In the genomic region with DNA sequence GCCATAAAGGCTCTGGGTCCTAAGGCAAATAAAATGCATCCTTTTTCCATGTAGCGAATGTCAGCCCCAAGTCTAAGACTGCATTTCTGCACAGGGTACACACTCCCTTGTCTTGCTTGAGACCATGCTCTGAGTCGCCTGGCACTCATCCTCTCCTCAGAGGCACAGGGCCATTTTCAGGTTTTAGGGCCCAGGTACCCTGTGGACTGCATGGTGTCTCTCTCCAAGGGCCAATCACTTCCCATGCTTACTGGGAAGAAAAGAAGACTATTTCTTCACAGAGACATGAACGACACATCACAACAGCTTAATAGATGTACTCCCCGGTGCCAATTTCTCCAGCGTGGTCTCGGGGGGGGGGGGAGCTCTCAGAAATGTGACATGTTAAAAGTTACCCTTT, we compare ENCODE assay signal across 19 mouse cellular contexts.
A peak's percentile ranks its signal among the peaks of the same experiment; 100 is the strongest.
DNase-seq lines count a peak whose midpoint lies in the region; ATAC-seq lines count a peak whose summit lies in the region.
"Had no signal": no experiment of that assay in that cellular context is flagged by ENCODE, and none has a peak within 500 bp of the region (broad histone marks: within the 10 kb centered on the region; RNA-seq: fewer than 3 reads in every experiment).

No protein-coding gene starts in this region.

- intact Hi-C loops in heart, postnatal 14 days (cut with DNase I): no loop called here

- no peak overlapping the region for H3K27ac ChIP-seq in heart, embryonic 10.5 days
- no peak overlapping the region for H3K27ac ChIP-seq in heart, embryonic 11.5 days (ENCODE audit: low read depth, low read length)

- no peak for ATAC-seq in heart, embryonic 11.5 days (replicated peaks; ENCODE audit: insufficient number of reproducible peaks, low FRiP score, low TSS enrichment)
- ATAC-seq: activated CD4-positive, CD25-positive, alpha-beta regulatory T cell, adult 4 months; CD4-positive, CD25-positive, alpha-beta regulatory T cell, adult 4 months; Patski had no signal

- H3K9ac ChIP-seq in heart, embryonic 11.5 days (ENCODE audit: low read depth, low read length): no peak overlapping the region

- H3K9me3 ChIP-seq in heart, embryonic 10.5 days: peaks cover 4% of the 10 kb centered on the region; the same call in 1 of the 2 replicates
- no peaks in the 10 kb centered on the region for H3K9me3 ChIP-seq in heart, embryonic 11.5 days (replicated peaks; ENCODE audit: control insufficient read depth, low read length)

- no peaks in the 10 kb centered on the region for H3K27me3 ChIP-seq in heart, embryonic 10.5 days (ENCODE audit: insufficient read depth, poor library complexity, severe bottlenecking)
- H3K27me3 ChIP-seq in heart, embryonic 11.5 days (ENCODE audit: control insufficient read depth, insufficient read depth, low read length): no peaks in the 10 kb centered on the region
- H3K27me3 ChIP-seq: CH12.LX, Patski had no signal

- H3K4me3 ChIP-seq in heart, embryonic 10.5 days: no peak overlapping the region
- no peak overlapping the region for H3K4me3 ChIP-seq in heart, embryonic 11.5 days (ENCODE audit: low read depth, low read length)

- H3K4me2 ChIP-seq in heart, embryonic 11.5 days: no peak overlapping the region

- WGBS in heart, embryonic 10.5 days: 79% methylated on average over 6 of the region's 6 CpGs
- 77% methylated on average over 6 of the region's 6 CpGs for WGBS in heart, embryonic 11.5 days (ENCODE audit: insufficient replicate concordance)

- DNase-seq in heart, adult 11 months: peak; percentile 85
- DNase-seq in heart, postnatal 14 days: no peak
- DNase-seq in heart, embryonic 10.5 days (ENCODE audit: low spot score): peak; percentile 53
- DNase-seq: adrenal gland, adult 2 months; adrenal gland, adult 8-10 months; adrenal gland, postnatal 10 days; adrenal gland, postnatal 14 days; adrenal gland, postnatal 25 days; adrenal gland, postnatal 36 days; B cell, adult 2 months; cerebellum, adult 11 months; cerebellum, adult 11-12 months; cerebellum, adult 18-20 months had no signal

- no peaks in the 10 kb centered on the region for H3K4me1 ChIP-seq in heart, embryonic 10.5 days
- no peaks in the 10 kb centered on the region for H3K4me1 ChIP-seq in heart, embryonic 11.5 days (ENCODE audit: control insufficient read depth, insufficient read depth, low read length)

- H3K36me3 ChIP-seq in heart, embryonic 10.5 days: no peaks in the 10 kb centered on the region
- H3K36me3 ChIP-seq in heart, embryonic 11.5 days (ENCODE audit: control insufficient read depth, insufficient read depth, low read length): no peaks in the 10 kb centered on the region
- H3K36me3 ChIP-seq: G1E had no signal

Comparison
In these comparisons a context has a peak if more than half of its experiments do, and no peak if none do; other contexts are left out.
1. DNase-seq: peak in heart, adult 11 months (single experiment) and heart, embryonic 10.5 days (single experiment); none in heart, postnatal 14 days (0 of 2).